Comparison of ENCODE assay signal across 11 mouse cellular contexts in genomic region chr10:67760424-67760823, GRCm38 (mm10).
A peak's percentile ranks its signal among the peaks of the same experiment; 100 is the strongest.
DNase-seq lines count a peak whose midpoint lies in the region; ATAC-seq and TF ChIP-seq lines count a peak whose summit lies in the region.
"Had no signal": no experiment of that assay in that cellular context is flagged by ENCODE, and none has a peak within 500 bp of the region (broad histone marks: within the 10 kb centered on the region; RNA-seq: fewer than 3 reads in every experiment).

No protein-coding gene starts in this region.

- DNase-seq in kidney, postnatal 36 days = peak; percentile 23 to 40
- no peak for DNase-seq in kidney, adult 8-10 months
- peak; percentile 8 to 21 for DNase-seq in heart, postnatal 10 days
- no peak for DNase-seq in frontal cortex, postnatal 14 days (ENCODE audit: low spot score in 2 of 2)
- DNase-seq: cerebellum, adult 9-11 months; thymus, adult 2 months had no signal

- H3K4me1 ChIP-seq in bone marrow, adult 2 months (ENCODE audit: control insufficient read depth, insufficient read depth, low read length) = peaks cover 7% of the 10 kb centered on the region
- H3K4me1 ChIP-seq: hindbrain, embryonic 13.5 days had no signal

- ATAC-seq in monocyte, adult 5-6 weeks (replicated peaks; ENCODE audit: insufficient number of reproducible peaks, low FRiP score, low TSS enrichment, poor library complexity, severe bottlenecking) = peak; percentile 77
- no peak for ATAC-seq in activated CD4-positive, CD25-positive, alpha-beta regulatory T cell, adult 4 months

- 23% methylated on average over 3 of the region's 3 CpGs for WGBS in bone marrow, adult 2 months

- intact Hi-C loops in heart, postnatal 10 days (cut with DNase I) = no loop called here

- no peak for TF ChIP-seq CTCF in bone marrow, adult 2 months (IDR thresholded peaks at IDR 0.05; ENCODE audit: control insufficient read depth, insufficient read depth, low read length)

- H3K27ac ChIP-seq in bone marrow, adult 2 months (ENCODE audit: control insufficient read depth, insufficient read depth, low read depth, low read length, poor library complexity) = peak overlapping the region; percentile 71
- H3K27ac ChIP-seq: hindbrain, embryonic 13.5 days; limb, embryonic 10.5 days had no signal

- no peak for TF ChIP-seq POLR2A in bone marrow, adult 2 months (IDR thresholded peaks at IDR 0.05; ENCODE audit: borderline replicate concordance, control insufficient read depth, low read depth, low read length)

- H3K4me3 ChIP-seq in bone marrow, adult 2 months (replicated peaks; ENCODE audit: control insufficient read depth, low read depth, low read length) = no peak overlapping the region
- H3K4me3 ChIP-seq: hindbrain, embryonic 13.5 days; limb, embryonic 10.5 days had no signal

Comparison
In these comparisons a context has a peak if more than half of its experiments do, and no peak if none do; other contexts are left out.
1. DNase-seq: peak in kidney, postnatal 36 days (2 of 2) and heart, postnatal 10 days (2 of 2); none in kidney, adult 8-10 months (0 of 2) and frontal cortex, postnatal 14 days (0 of 2).